Mouse (Mus musculus): ENCODE data around the gene Tmem201.

- no peak for TF ChIP-seq CTCF (IDR thresholded peaks at IDR 0.05)
- TF ChIP-seq POLR2A (IDR thresholded peaks at IDR 0.05; ENCODE audit: insufficient read depth, low read depth, low read length) = no peak
Observed at GRCm38 (mm10) chr4:149763335-149763734, 25.5 kb upstream of the Tmem201 start.
